Mouse (Mus musculus): ENCODE measurements around the gene Prg2.
A peak's percentile ranks its signal among the peaks of the same experiment; 100 is the strongest.

Gene Prg2

GRCm38 (mm10) chr2:84980188-84980587, at the start of gene Prg2:
TSS of gene Prg2 (plus strand) at chr2:84980461.
- no peak for DNase-seq (ENCODE audit: low read depth in 2 of 2, low spot score in 2 of 2)

DNA sequence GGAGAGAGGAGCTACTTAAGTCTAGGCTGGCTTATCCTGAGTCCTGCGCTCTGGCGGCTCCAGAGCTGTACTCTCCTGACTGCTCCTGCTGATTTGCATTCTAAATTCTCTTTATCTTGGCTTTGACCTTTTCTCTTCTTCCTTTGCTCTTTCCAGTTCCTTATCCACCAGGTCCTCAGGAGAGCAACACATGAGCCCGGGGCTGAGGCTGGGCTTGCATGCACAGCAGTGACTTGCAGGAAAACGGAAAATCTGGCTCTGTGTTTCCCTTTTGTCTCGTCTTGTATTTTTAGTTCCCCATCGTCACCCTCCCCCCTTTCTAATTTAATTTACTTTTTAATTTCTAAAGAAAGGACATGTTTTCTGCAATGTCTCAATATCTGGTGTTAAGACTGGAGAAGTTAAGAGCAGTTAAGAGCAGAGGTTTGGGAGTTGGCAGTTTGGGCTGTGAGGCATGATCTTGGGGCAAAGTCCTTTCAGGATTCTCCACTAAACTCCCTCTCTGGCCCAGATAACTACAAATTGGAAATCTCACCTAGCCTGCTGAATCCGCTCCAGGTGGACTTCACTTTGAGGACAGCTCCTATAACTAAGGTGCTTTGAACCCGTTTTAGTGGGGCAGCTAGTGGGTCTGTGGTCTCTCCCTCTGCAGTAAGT, 46.1 kb upstream of the Prg2 start:
- no peak for DNase-seq (ENCODE audit: low read depth in 2 of 2, low spot score in 2 of 2)

DNA sequence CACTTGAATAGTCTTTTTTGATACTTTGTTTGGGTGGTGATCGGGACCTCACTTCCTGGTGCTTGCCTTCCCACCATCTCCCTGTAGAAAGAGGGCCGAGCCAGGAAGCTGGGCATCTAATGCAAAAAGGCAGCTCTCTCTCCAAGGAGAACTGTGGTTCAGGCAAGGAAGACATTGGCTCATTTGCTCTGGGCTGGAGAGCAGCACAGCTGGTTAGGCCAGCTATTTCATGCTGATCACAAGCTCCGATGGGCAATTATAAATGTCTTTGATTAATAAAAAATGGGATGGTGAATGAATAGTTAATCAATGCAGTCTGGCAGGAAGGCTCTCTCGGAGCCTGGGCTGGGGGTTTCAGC, 45.6 kb upstream of the Prg2 start:
- DNase-seq (ENCODE audit: low read depth in 2 of 2, low spot score in 2 of 2) = no peak

DNA sequence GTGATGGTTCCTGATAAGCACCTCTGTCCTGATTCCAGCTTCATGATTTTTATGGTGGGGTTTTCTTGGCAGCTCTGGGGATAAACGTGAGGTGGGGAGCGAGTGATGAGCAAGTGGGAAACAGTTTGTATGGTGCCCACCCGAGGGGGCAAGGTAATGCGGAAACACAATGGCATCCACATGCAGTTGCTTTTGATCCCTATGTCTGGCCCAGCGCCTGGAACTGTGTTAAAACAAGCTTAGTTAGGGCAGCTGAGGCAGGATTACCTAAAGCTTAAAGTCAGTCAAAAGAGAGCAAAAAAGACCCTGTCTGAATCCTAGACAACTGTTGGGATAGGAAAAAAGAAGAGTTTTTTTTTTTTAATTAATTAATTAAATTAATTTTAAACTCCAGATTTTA, 45.2 kb upstream of the Prg2 start:
- no peak for DNase-seq (ENCODE audit: low read depth in 2 of 2, low spot score in 2 of 2)

- DNase-seq (ENCODE audit: low read depth in 2 of 2, low spot score in 2 of 2) = peak; percentile 9 to 22
These were observed 43.5 kb upstream of the Prg2 start, which contains the start of gene Slc43a3 for GRCm38 (mm10) chr2:84936474-84937429. TSS of gene Slc43a3 (plus strand) at chr2:84936579.

DNA sequence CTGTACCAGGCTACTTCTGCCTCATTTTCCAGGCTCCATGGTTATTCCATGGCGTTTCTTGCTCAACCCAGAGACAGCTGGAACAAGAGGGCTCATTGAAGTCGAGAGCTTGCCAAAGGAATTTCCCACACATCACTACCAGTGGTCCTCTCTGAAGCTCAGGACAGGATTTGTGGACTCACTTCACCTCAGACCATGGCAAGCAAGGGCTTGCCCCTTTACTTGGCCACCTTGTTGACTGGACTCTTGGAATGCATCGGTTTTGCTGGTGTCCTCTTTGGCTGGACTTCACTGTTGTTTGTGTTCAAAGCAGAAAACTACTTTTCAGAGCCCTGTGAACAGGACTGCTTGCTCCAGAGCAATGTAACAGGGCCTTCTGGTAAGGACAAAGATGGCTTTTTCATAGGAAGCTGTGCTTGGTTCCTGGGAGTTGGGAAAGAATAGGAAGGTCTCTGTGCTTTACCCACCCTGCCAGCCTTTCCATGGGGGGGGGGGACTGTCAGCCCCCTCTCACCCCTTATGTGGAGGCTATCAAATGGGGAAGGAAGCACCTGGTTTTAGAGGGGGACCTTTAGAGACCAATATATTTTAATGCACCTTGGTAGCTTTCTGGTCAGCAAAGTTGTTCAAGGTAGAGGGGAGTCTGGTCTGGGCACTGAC, 42.6 kb upstream of the Prg2 start:
- DNase-seq (ENCODE audit: low read depth in 2 of 2, low spot score in 2 of 2) = no peak

DNA sequence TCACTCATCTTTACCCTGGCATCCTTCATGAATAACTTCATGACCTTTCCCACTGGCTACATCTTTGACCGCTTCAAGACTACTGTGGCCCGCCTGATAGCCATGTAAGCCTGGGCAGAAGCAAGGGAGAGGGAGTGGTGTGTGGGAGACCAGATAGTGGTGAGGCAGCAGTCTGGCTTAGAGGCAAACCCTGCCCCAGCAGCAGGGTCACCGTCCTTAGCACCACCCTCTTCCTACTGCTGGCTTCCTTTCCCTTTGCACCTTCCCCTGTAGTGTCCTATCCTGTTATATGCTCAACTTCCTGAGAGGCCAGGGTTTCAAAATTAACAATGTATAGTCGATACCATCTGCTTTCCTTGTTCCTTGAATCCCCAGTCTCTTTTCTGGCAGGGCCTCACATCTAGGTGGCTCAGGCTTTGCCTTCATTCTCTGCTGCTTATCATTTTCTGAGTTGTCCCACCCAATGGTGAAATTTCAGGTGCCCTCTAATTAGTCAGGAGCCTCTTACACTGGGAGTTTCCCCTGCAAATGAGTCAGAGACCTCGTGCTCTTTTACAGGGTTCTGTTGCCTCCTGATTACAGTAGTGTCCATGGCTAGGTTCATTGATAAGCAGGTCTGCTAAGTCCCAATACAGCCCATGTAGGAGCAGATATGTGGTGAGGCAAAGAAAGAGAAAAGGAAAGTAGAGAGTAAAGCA, 41.9 kb upstream of the Prg2 start:
- no peak for DNase-seq (ENCODE audit: low read depth in 2 of 2, low spot score in 2 of 2)

DNA sequence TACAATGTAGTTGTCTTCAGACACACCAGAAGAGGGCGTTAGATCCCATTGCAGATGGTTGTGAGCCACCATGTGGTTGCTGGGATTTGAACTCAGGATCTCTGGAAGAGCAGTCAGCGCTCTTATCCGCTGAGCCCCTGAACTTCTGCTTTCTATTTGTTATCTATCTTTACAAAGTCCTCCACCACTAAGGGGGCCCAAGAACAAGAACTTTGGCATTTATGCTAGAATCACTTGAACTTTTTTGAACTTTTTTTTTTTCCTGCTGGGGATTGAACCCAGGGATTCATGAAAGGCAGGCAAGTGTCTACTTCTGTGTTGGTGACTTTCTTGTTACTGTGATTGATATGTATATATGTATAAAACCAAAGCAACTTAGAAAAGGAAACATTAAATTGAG, 41.0 kb upstream of the Prg2 start:
- no peak for DNase-seq (ENCODE audit: low read depth in 2 of 2, low spot score in 2 of 2)

DNA sequence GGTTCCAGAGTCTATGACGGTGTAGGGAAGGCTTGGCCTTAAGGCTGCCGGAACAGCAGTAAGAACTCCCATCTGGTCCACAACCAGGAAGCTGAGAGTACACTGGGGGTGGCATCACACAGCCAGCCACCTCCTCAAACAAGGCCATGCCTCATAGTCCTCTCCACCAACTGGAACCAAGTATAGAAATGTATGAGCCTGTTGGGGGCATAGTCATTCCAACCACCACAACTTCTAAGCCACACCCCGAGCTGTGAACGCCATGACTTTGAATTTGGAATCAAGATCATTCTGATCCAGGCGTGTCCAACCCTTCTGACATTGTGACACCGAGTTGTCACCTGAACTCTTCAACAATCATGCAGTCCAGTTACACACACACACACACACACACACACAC, 40.5 kb upstream of the Prg2 start:
- DNase-seq (ENCODE audit: low read depth in 2 of 2, low spot score in 2 of 2) = no peak

GRCm38 (mm10) chr2:84941332-84941731, 38.9 kb upstream of the Prg2 start:
- no peak for DNase-seq (ENCODE audit: low read depth in 2 of 2, low spot score in 2 of 2)

- DNase-seq (ENCODE audit: low read depth in 2 of 2, low spot score in 2 of 2) = no peak
These were observed 38.5 kb upstream of the Prg2 start for GRCm38 (mm10) chr2:84941795-84942194.

DNA sequence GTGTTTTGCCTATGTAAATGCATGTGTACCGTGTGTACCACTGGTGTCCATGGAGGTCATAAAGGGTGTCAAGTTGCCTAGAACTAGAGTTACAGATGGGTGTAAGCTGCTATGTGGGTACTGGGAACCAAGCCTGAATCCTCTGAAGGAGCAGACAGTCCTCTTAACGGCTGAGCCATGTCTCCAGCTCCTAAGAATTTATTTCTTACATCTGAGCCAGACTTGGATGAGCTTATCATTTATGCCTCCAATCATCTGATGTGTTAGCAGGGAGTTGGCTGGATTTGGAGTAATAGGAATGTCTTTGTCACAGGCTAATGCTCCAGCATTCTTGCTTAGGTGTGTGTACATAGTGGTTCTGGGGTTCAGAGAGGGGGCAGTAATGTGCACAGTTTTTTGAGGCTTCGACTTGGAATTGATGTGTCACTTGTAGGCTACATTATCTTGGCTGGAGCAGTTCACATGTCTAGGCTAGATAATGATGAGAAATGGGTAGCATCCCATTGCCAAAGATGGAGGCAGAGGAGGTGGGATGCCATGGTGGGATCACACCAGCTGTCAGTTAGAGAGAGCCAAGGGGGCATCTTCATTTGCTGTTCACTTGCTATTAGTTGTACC, 33.0 kb upstream of the Prg2 start:
- DNase-seq (ENCODE audit: low read depth in 2 of 2, low spot score in 2 of 2) = no peak

GRCm38 (mm10) chr2:84948252-84948651, 32.0 kb upstream of the Prg2 start:
- no peak for DNase-seq (ENCODE audit: low read depth in 2 of 2, low spot score in 2 of 2)

DNA sequence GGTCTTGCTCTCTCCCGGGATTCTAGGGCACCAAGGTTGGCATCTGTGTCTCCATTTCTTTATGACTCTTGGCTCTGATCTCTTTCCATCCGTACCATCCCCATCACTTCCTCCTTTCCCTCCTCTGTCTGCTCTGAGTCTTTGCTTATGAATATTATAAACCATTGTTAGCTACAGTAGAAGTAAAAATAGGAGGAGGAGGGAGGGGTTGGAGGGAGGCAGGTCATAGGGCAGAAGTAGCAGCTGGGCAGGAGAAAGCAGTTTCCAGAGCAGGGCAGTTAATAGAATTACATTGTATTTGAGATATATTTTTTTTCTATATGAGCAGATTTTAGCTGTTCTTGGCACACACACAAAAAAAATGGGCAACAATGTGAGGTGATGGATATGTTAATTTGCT, 31.5 kb upstream of the Prg2 start:
- no peak for DNase-seq (ENCODE audit: low read depth in 2 of 2, low spot score in 2 of 2)

GRCm38 (mm10) chr2:84951027-84951426, 29.2 kb upstream of the Prg2 start:
- no peak for DNase-seq (ENCODE audit: low read depth in 2 of 2, low spot score in 2 of 2)

GRCm38 (mm10) chr2:84952251-84952650, 28.0 kb upstream of the Prg2 start:
- no peak for DNase-seq (ENCODE audit: low read depth in 2 of 2, low spot score in 2 of 2)

- DNase-seq (ENCODE audit: low read depth in 2 of 2, low spot score in 2 of 2) = no peak
These were observed 27.6 kb upstream of the Prg2 start for GRCm38 (mm10) chr2:84952693-84953092.

DNA sequence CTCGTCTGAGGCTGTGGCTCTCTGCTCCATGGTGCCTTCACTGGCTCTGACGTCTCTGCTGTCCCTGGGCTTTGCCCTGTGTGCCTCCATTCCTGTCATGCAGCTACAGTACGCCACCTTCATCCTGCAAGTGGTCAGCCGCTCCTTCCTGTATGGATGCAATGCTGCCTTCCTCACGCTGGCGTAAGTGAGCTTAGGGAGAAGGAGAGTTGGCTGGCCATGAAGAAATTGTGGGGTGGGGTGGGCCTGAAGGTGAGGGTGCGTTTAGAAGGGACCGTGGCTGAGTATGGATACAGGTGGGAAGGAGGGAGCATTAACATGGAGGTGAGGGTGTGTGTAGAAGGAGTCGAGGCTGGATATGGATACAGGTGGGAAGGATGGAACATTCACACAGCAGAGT, 24.8 kb upstream of the Prg2 start:
- DNase-seq (ENCODE audit: low read depth in 2 of 2, low spot score in 2 of 2) = no peak

- DNase-seq (ENCODE audit: low read depth in 2 of 2, low spot score in 2 of 2) = peak; percentile 5 to 28
These were observed 24.0 kb upstream of the Prg2 start for GRCm38 (mm10) chr2:84956274-84956673.

DNA sequence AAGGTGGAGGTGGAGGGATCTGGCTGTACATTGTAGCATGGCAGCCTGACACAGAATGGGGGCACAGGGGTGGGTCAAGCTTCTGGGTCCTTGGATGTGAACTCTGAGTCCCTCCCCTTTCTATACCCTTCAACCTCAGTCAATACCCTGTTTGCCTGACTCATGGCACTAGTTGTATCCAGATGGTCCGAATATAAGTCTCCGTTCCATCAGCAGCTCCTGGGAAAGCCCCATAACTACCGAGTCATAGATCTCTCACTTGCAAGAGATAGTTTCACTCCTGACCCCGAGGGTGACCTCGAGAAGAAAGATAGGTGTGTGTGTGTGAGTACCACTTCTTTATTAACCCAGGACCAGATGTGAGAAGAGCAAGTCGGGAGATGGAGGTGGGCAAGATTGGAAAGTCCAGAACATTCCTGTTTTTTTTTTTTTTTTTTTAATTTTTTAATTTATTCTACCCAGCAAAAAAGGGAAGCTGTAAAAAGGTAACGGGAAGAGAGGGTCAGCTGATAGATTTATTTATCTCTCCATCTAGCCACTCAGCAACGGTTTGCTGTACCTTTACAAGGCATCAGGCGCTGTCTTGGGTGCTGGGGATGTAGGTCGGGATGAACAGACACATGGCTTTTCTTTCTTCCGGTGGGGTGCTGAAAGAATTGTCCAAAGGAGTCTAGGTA, 21.5 kb upstream of the Prg2 start:
- DNase-seq (ENCODE audit: low read depth in 2 of 2, low spot score in 2 of 2) = no peak
